Mouse (Mus musculus) inflammation-experienced regulatory T-cells, adult 6 months (primary cell): Measurements from ENCODE around the gene Nat8f7. TPM values are rescaled to one million over a fixed set of nuclear protein-coding genes. Genes with fewer than 3 reads are reported as not detected.
"Not testable (repeated sequence)": the region's sequence is repeated elsewhere in the genome, so short reads cannot be mapped to it uniquely, and the experiment has no call there.

Experiments
- ATAC-seq: one replicate; pipeline ENCODE4 v1.8.0; 2017
- polyA plus RNA-seq, 3 experiments: library from polyadenylated mRNA; unstranded; fragments of 100-300 nt; shearing (Covaris generic); gene quantifications; one replicate each; pipeline ENCODE4 v1.2.1; 2017

The Nat8f7 gene
- polyA plus RNA-seq: not detected

- ATAC-seq: not testable (repeated sequence)
These were observed at the start of gene Nat8f7 for GRCm38 (mm10) chr6:85713105-85713504. Nat8f7 (minus strand) TSS chr6:85713205.

GRCm38 (mm10) chr6:85762678-85763077 is 49.7 kb upstream of the Nat8f7 start:
- ATAC-seq: not testable (repeated sequence)

- not testable (repeated sequence) for ATAC-seq
These were observed 42.8 kb upstream of the Nat8f7 start for GRCm38 (mm10) chr6:85755705-85756249.

GRCm38 (mm10) chr6:85709607-85710006 is 3.4 kb downstream of the Nat8f7 start:
- not testable (repeated sequence) for ATAC-seq

- not testable (repeated sequence) for ATAC-seq
These were observed 3.8 kb downstream of the Nat8f7 start for GRCm38 (mm10) chr6:85709206-85709605.

- ATAC-seq: not testable (repeated sequence)
These were observed 11.1 kb downstream of the Nat8f7 start for GRCm38 (mm10) chr6:85701943-85702342.

Other genes starting within 250 kb of the Nat8f7 start
- gene Fbxo41, start 210.2 kb downstream of the Nat8f7 start, polyA plus RNA-seq: under 1 TPM in 2 of 3 experiments, not detected in 1; 0.11 to 0.38 TPM
- not detected for gene Egr4, start 199.6 kb downstream of the Nat8f7 start, polyA plus RNA-seq
- 1 to 10 TPM; 2.5 to 3.0 (median 2.5) TPM for gene Alms1, start 125.7 kb downstream of the Nat8f7 start, polyA plus RNA-seq
- gene Nat8f3, start 52.5 kb upstream of the Nat8f7 start, polyA plus RNA-seq: under 1 TPM in 1 of 3 experiments, not detected in 2; 0.45 TPM
- gene Nat8f6, start 107.7 kb upstream of the Nat8f7 start, polyA plus RNA-seq: not detected
- gene Nat8f5, start 107.8 kb upstream of the Nat8f7 start, polyA plus RNA-seq: not detected
- gene Nat8, start 118.9 kb upstream of the Nat8f7 start, polyA plus RNA-seq: not detected
- gene Nat8f2, start 156.0 kb upstream of the Nat8f7 start, polyA plus RNA-seq: under 1 TPM in 1 of 3 experiments, not detected in 2; 0.40 TPM
- gene Nat8f4, start 191.7 kb upstream of the Nat8f7 start, polyA plus RNA-seq: 1 to 10 TPM; 5.8 to 8.6 (median 6.7) TPM
- gene Tprkb, start 198.7 kb upstream of the Nat8f7 start, polyA plus RNA-seq: 10 to 100 TPM; 40.0 to 61.3 (median 50.0) TPM
- 10 to 100 TPM in 1 of 3 experiments, 1 to 10 TPM in 2; 6.1 to 10.5 (median 9.5) TPM for gene Nat8f1, start 202.5 kb upstream of the Nat8f7 start, polyA plus RNA-seq
- gene Dusp11, start 248.5 kb upstream of the Nat8f7 start, polyA plus RNA-seq: 100 to 1,000 TPM; 177 to 212 (median 182) TPM